Mouse (Mus musculus): ENCODE measurements around the gene Zbtb18.
A peak's percentile ranks its signal among the peaks of the same experiment; 100 is the strongest.
"Not testable (repeated sequence)": the region's sequence is repeated elsewhere in the genome, so short reads cannot be mapped to it uniquely, and the experiment has no call there.

The Zbtb18 gene

DNA sequence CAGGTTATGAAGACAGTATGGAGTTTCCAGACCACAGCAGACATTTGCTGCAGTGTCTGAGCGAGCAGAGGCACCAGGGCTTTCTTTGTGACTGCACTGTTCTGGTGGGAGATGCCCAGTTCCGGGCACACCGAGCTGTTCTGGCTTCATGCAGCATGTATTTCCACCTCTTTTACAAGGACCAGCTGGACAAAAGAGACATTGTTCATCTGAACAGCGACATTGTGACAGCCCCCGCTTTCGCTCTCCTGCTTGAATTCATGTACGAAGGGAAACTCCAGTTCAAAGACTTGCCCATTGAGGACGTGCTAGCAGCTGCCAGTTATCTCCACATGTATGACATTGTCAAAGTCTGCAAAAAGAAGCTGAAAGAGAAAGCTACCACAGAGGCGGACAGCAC, 4.9 kb downstream of the Zbtb18 start:
- DNase-seq (ENCODE audit: inconsistent age in 2 of 2, low spot score in 1 of 2): no peak

DNA sequence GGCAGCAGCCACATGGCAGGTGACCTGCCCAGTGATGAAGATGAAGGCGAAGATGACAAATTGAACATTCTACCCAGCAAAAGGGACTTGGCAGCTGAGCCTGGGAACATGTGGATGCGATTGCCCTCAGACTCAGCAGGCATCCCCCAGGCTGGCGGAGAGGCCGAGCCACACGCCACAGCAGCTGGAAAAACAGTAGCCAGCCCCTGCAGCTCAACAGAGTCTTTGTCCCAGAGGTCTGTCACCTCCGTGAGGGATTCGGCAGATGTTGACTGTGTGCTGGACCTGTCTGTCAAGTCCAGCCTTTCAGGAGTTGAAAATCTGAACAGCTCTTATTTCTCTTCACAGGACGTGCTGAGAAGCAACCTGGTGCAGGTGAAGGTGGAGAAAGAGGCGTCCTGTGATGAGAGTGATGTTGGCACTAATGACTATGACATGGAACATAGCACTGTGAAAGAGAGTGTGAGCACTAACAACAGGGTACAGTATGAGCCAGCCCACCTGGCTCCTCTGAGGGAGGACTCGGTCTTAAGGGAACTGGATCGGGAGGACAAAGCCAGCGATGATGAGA, 5.5 kb downstream of the Zbtb18 start:
- no peak for DNase-seq (ENCODE audit: inconsistent age in 2 of 2, low spot score in 1 of 2)

DNA sequence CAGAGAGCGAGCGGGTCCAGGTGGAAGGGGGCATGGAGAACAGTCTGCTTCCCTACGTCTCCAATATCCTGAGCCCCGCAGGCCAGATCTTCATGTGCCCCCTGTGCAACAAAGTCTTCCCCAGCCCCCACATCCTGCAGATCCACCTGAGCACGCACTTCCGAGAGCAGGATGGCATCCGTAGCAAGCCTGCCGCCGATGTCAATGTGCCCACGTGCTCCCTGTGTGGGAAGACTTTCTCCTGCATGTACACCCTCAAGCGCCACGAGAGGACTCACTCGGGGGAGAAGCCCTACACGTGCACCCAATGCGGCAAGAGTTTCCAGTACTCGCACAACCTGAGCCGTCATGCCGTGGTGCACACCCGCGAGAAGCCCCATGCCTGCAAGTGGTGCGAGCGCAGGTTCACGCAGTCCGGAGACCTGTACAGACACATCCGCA, 6.0 kb downstream of the Zbtb18 start:
- no peak for DNase-seq (ENCODE audit: inconsistent age in 2 of 2, low spot score in 1 of 2)

DNA sequence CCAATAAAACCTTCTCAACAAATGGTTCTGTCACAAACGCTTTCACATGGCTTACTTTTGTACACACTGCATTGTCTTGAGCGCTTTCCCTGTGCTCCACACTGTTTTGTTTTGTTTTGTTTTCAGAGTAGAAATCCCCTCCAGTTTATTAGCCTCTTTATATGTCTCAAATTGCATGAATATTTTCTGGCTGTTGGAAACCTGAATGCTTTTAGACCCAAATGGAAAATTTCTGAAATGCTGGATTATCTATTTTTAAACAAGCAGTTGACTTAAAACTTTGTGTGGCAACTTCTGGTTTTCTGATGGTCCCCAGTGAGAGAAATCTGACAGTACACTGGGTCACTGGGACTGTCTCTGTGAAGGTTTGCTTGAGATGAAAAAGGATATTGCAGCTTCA, 6.8 kb downstream of the Zbtb18 start:
- no peak for DNase-seq (ENCODE audit: inconsistent age in 2 of 2, low spot score in 1 of 2)

DNA sequence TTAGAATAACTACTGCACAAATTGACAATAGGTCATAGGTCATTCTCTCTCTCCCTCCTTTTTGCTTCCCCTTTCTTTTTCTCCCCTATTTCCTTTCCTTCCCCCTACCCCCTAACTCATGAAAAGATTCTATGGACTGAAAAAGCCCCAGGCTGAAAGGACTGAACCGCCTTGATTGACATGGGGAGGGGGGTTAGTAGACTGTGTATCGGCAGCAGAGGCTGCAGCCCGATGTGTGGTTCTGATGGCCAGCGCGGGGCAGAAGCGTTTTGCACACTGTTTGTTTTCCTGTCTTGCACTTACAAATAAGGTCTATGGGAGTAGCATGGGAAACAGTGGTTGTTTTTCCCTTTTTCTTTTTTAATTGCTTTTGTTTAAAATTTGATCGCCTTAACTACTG, 7.7 kb downstream of the Zbtb18 start:
- DNase-seq (ENCODE audit: inconsistent age in 2 of 2, low spot score in 1 of 2): not testable (repeated sequence)

DNA sequence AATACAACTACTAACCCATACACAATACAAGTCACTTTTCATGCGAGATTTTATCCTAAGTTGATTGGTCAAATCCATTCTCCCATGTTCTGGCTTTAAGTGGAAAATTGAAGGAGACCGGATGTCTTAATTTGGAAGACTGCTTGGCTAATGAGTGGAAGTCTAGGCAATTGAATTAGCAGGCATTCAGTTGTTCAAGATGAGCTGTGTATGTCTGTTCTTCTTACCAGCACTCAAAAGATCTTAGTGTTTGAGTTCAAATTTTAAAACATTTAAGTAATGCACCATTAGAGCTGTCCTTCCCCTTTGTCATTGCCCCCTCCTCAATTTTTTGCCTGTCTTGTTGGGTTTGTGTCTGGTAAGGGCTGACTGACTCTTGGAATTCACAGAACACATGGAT, 8.9 kb downstream of the Zbtb18 start:
- DNase-seq (ENCODE audit: inconsistent age in 2 of 2, low spot score in 1 of 2): no peak

DNA sequence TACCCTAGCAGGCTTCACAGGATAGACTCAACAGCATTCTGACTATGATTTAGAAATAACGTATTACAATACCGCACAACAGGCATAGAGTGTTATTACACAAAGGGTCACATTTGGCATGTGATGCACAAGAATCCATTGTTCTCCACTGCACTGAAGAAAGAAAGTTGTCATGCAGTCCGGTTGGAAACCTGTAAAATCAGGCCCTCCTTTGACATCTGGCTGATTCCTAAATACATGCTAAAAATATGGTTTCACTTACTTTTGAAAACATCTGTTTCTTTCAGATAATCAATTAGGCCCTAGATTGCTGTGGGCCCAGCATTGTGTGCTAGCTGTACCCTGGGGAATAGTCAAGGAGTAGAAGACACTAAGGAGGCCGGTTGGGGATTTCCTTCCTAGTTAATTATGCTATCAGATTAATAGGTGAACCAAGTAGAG, 9.9 kb downstream of the Zbtb18 start:
- no peak for DNase-seq (ENCODE audit: inconsistent age in 2 of 2, low spot score in 1 of 2)

DNA sequence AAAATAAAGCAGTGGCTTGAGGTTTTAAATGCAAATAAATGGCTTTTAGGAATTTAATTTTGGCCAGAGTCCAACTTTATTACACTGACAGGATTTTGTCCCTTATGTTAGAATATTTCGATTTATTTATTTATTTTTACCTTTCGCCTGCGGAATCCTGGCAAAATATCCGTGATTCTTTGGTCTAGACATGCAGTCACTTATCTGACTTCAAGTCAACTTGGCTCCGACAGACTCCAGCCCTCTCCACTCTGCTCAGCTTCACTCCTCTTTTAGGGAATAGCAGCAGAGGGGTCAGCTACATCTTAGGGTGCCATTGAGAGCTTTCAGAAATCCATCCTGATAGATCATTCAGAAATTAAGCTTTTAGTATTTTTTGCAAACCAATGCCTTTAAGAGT, 10.8 kb downstream of the Zbtb18 start:
- DNase-seq (ENCODE audit: inconsistent age in 2 of 2, low spot score in 1 of 2): no peak

DNA sequence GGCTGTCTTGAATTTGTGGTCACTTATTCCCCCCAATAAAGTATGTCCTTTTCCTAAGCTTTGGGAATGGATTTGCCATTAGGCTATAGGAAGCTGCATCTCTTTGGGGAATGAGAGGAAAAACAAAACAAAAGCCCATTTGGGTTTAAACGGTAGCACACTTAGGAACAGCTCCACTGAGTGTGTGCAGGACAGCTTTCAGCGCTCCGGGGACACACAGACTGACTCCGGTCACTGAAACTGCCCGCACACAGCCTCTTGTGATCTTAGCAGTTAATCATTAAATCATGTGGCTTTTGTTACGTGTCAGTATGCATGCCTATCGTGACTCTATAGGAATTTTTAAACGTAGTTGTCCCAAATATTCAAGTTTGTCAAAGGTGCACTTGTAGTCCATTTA, 11.7 kb downstream of the Zbtb18 start:
- no peak for DNase-seq (ENCODE audit: inconsistent age in 2 of 2, low spot score in 1 of 2)

DNA sequence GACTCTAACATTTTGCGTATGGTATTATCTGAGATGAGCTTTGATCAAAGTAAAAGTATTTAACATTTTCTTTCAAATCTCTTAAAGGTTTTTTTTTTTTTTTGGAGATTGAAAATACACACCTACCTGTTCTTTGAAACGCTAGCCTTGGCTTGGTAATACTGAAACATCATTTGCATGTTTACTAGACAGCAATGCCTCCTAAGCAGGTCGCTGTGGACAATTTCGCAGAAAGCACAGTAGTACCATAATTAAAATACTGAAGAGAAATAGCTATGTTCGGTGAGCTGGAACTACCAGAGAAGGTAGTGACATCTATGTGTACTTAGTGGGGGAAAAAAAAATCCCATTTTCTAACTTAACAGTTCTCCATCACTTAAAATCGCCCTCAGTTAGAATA, 12.3 kb downstream of the Zbtb18 start:
- DNase-seq (ENCODE audit: inconsistent age in 2 of 2, low spot score in 1 of 2): no peak

DNA sequence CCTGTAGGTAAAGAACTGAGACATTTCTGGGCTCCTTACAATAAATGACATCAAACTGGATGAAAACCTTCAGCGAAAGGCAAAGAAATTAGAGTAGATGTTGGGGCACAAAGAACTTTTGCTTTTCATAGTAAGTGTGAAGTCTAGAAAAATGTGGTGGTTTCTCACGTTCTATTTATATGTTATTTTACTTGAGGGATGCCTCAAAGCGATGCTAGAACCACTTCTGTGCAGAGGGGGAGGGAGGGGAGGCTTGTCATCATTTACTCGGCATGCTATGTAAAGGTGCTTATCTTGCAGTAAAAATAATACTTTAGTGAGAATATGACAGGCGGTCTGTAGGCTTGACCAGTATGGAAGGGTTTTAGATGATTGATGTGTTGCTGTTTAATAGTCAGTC, 13.3 kb downstream of the Zbtb18 start:
- DNase-seq (ENCODE audit: inconsistent age in 2 of 2, low spot score in 1 of 2): no peak

DNA sequence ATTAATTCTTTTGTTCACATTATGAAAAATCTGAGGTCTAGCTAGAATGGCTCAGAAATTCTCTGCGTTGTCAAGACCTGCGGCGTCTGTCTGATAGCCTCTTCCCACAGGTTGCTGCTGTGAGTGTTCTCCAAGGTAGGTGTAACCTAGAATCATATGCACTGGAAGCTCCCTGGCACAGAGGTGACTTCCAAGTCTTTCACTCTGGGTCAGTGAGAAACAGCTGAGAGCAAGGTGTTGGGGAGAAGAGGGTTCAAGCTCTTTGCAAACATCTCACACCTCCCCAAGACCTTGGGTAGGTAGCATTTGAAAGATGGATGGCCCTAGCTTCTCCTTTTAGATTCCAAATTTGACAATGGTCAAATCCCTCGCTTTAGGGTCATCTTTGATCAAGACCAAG, 14.1 kb downstream of the Zbtb18 start:
- no peak for DNase-seq (ENCODE audit: inconsistent age in 2 of 2, low spot score in 1 of 2)

DNA sequence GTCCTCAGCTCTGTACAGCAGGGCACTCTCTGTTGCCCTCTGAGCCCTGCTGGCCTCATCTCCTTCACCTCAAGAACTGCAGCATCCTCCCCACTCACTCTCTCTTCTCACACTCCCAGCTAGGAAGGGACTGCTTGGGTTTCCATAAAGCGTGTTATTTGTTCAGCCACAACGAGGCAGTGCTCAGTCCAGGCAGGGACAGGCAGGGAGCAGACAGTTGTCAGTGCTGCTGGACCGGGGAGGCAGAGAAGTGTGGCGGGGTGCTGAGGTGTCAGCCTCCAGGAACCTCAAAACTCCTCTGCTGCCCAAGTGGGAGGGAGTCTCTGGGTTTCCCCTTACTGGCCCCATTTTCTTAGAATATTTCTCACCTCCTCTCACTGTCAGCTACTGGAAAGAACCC, 14.6 kb downstream of the Zbtb18 start:
- DNase-seq (ENCODE audit: inconsistent age in 2 of 2, low spot score in 1 of 2): no peak

DNA sequence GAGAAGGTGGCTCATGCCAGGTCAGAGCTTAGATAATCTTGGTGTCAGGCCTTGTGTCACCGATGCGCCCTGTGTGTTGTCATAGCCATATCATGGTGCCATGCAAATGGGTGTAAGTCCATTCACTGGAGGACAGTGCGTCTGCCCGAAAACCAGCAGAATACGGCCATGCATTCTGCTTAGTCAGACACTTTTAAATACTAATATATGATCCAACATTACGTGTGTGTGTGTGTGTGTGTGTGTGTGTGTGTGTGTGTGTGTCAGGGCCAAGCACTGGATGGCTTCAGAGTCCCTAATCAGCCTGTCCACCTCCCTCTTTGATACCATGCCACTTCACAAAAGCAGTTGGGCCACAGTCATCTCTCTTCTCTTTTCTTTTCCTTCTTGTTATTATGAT, 15.8 kb downstream of the Zbtb18 start:
- no peak for DNase-seq (ENCODE audit: inconsistent age in 2 of 2, low spot score in 1 of 2)

DNA sequence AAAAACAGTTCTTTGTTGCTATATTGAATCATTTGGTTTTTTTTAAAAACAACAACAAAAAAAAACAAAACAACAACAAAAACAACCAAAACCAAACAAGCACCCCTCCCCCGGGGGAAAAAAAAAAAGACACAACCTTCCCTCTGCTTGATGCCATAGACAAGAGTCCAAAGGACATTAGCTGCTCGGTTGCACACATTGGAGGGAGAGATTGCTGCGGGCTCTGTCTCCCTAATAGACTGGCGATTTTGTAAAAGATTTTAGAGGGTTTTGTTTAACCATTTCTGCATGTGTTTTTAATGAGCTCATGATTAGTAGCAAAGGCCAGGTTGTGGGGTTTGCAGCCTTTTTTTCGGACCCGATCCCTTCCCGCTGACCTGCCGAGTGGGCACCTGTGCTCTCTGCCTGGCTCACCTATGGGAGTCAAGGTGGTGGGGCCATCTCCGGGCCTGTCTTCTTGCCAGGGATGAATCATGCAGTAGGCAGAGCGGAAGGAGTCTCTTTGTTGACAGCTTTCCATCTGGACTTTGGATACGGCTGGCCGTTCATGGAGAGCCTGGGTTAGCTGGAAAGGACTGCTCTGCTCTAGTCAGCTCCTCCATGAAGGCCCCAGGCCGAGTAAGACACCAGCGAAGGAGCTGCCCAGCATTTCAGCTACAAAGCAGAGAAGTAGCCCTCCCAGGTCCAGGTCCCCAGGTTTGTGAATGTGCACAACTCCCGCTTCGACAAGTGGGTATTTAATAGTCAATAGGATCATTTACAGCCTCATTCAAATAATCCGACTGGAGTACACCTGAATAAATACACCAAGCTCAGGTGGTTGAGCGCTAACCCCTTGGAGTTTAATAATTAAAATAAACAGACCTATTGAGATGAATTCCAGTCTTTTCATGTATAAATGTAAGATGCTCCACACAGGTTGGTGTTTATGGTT, 16.6 kb downstream of the Zbtb18 start:
- no peak for DNase-seq (ENCODE audit: inconsistent age in 2 of 2, low spot score in 1 of 2)

DNA sequence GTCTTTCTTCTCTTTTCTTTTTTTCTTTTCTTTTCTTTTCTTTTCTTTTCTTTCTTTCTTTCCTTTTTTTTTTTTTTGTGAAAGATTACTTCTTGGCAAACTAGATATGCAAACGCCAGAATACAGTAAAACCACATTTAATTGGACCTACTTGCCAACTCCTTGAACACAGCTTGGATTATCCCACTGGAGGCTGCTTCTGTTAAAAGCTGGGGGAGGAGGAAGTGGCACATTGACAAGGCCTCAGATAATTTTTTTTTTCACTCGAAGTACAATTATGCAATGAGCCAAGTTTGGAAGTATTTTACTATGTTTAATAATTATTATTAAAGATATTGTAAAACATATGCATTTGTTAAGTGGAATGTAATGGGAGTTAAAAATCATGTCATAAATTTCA, 17.4 kb downstream of the Zbtb18 start:
- DNase-seq (ENCODE audit: inconsistent age in 2 of 2, low spot score in 1 of 2): no peak

DNA sequence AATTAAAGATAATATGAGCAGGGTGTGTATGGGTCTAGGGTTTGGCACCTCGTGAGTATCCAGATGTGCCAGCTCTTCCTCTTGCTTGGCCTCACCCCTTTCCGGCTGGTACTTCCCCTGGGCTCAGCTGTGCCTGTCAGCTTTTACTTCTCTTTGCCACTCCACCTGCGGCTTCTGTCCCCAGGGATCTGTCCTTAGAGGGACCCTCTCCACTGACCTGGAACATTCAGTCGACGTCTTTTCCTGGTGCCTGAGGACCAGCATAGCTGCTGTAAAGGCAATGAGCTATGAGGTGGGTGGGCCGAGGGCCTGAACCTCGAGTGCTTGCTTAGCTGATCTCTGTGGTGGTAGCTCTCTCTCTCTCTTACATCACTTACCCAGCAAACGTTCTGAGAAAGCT, 25.0 kb downstream of the Zbtb18 start:
- DNase-seq (ENCODE audit: inconsistent age in 2 of 2, low spot score in 1 of 2): no peak

DNA sequence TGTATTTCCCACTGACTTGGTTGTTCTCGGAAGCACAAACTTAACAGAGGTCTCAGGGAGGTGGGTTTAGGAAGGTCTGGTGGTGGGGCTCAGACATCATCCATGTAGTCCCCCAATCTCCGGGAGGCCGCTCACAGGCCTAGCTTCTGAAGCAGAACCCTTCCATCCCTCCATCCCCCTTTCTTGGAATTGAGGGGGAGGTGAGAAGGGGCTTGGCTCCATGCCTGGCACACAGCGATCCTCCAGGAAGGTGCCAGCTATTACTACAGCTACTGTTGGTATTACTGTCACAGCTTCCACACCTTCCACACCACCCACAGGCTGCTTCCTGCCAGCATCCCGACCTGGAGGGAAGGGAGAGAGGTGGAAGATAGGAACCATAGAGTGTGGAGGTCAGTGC, 26.3 kb downstream of the Zbtb18 start:
- DNase-seq (ENCODE audit: inconsistent age in 2 of 2, low spot score in 1 of 2): no peak

DNA sequence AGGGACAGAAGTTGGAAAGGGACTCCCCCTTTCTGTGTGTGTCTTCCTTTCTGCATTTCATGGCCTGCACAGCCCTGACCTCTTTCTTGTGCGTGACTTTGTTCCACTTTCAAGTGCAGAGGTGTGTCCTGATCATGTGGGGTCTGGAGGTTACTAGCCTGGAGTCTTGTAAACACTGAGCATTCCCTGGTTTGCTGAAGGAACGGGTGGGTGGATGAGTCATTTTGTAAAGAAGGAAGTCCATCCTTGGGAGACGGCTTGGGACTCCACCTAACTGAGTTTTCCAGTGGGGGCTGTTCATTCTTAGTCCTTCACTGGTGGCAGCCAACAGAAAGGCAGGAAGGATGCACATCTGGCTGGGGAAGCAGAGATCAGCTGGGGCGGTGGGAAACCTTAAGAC, 27.9 kb downstream of the Zbtb18 start:
- peak in 1 of 2 experiments; percentile 28 for DNase-seq (ENCODE audit: inconsistent age in 2 of 2, low spot score in 1 of 2)

DNA sequence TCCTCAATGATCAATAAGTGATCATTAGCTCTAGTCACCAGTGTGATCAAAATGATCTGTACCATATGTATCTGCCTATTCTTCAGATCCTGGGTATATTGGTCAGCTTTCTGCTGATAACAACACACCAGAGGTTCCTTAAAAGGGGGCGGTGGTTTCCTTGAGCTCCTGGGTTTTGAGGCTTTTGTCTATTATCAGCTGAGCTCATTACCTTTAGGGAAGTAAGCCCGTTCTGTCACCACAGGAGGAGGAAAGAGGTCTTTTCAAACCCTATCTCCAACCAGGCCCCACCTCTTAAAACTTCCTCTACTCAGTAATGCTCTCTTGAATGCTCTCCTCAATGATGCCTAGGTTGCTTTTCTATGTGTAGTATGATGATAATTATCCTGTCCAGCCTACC, 28.8 kb downstream of the Zbtb18 start:
- no peak for DNase-seq (ENCODE audit: inconsistent age in 2 of 2, low spot score in 1 of 2)

DNA sequence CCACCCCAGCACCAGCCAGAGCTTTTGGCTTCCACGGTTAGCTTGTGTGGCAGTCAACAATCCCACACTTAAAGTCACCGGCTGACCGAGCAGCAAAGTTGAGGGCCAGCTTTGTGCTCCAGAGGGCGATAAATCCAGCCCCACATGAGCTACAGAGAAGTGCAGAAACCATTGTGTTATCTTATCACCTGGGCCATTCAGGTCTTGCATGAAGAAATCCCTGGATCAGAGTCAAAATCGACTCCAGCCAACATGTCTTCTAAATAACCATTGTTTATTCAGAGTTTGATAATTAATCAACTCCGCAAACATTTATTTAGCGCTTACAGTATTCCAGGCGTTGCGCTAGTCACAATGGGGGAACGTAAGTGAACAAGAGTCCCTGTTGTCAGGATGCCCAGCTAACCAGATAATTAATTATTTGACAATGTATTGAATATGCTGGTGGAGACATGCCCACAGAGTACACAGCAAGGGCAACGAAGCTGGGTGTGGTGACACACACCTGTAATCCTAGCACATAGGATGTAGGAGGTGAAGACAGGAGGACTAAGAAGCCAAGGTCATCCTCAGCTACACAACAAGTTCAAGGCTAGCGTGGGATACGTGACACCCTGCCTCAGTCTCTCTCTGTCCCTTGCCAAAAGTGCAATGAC, 33.5 kb downstream of the Zbtb18 start:
- no peak for DNase-seq (ENCODE audit: inconsistent age in 2 of 2, low spot score in 1 of 2)

DNA sequence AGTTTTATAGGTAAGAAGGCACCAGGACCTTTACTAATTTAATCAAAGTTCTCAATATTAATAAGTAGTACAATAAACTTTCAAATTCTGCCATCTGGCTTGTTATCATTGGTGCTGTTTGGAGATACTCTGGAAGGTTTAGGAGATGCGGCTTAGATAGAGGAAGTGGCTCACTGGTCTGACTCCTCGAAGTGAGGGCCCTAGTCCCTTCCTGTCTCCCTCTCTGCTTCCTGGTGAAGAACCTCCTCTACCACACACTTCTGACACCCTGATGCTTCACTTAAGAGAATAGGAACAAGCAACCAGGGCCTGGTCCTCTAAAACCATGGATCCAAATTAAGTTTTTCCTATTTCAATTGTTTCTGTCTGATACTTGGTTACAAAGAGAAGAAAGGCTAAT, 36.4 kb downstream of the Zbtb18 start:
- no peak for DNase-seq (ENCODE audit: inconsistent age in 2 of 2, low spot score in 1 of 2)
